ENCODE assay signal across 26 mouse cellular contexts in the genomic region with DNA sequence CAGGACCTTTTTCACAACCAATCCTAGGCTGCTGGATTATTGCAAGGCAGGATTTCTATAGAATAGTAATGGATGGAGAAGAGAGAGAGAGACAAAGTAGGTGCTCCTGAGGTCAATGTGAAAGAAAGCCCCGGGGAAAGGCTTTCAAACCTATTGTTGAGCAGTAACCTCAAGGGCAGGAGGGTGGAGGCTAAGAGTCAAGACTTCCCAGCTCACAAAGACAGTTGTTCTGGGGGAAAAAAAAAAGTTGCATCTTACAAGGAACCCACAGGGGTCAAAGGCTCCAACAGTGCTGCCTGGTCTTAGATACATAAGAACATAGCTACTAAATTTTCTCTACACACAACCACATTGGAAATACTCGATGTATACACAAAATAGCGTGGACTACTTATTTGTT.
"Had no signal": no experiment of that assay in that cellular context is flagged by ENCODE, and none has a peak within 500 bp of the region (broad histone marks: within the 10 kb centered on the region; RNA-seq: fewer than 3 reads in every experiment).

No protein-coding gene starts in this region.

- H3K27me3 ChIP-seq: heart, embryonic 13.5 days; heart, embryonic 15.5 days; intestine, embryonic 15.5 days; limb, embryonic 13.5 days; limb, embryonic 15.5 days; liver, embryonic 12.5 days had no signal

- H3K9me3 ChIP-seq: heart, embryonic 10.5 days; heart, embryonic 13.5 days; heart, embryonic 15.5 days; intestine, embryonic 15.5 days; limb, embryonic 13.5 days; limb, embryonic 15.5 days; liver, embryonic 12.5 days had no signal

- H3K4me3 ChIP-seq: gastrocnemius, adult 2 months; heart, embryonic 10.5 days; heart, embryonic 13.5 days; heart, embryonic 15.5 days; intestine, embryonic 15.5 days; layer of hippocampus, adult 2 months; limb, embryonic 13.5 days; limb, embryonic 15.5 days; liver, embryonic 12.5 days had no signal

- H3K27ac ChIP-seq: gastrocnemius, adult 2 months; heart, embryonic 10.5 days; heart, embryonic 13.5 days; heart, embryonic 15.5 days; hindbrain, embryonic 14.5 days; intestine, embryonic 15.5 days; layer of hippocampus, adult 2 months; limb, embryonic 13.5 days; limb, embryonic 15.5 days; liver, embryonic 12.5 days; liver, embryonic 14.5 days had no signal

- H3K4me1 ChIP-seq: heart, embryonic 10.5 days; heart, embryonic 13.5 days; heart, embryonic 15.5 days; intestine, embryonic 15.5 days; limb, embryonic 13.5 days; limb, embryonic 15.5 days; liver, embryonic 12.5 days had no signal

- ATAC-seq: hindbrain, embryonic 16.5 days; inflammation-experienced regulatory T-cells, adult 6 months; intestine, embryonic 15.5 days; intestine, postnatal 0 days; liver, embryonic 12.5 days had no signal

- DNase-seq: gastrocnemius, adult 2 months; gastrocnemius, postnatal 10 days; gastrocnemius, postnatal 25 days; heart, adult 18-20 months; heart, postnatal 14 days; heart, postnatal 36 days; kidney, adult 18-20 months; kidney, adult 8-10 months; kidney, postnatal 10 days; kidney, postnatal 25 days; kidney, postnatal 4 days; layer of hippocampus, postnatal 36 days; left cerebral cortex, postnatal 4 days had no signal

- H3K9ac ChIP-seq: heart, embryonic 13.5 days; heart, embryonic 15.5 days; hindbrain, embryonic 14.5 days; intestine, embryonic 15.5 days; limb, embryonic 13.5 days; limb, embryonic 15.5 days; liver, embryonic 12.5 days; liver, embryonic 14.5 days had no signal

- H3K36me3 ChIP-seq: heart, embryonic 10.5 days; heart, embryonic 13.5 days; heart, embryonic 15.5 days; intestine, embryonic 15.5 days; limb, embryonic 13.5 days; limb, embryonic 15.5 days; liver, embryonic 12.5 days had no signal

- H3K4me2 ChIP-seq: heart, embryonic 13.5 days; heart, embryonic 15.5 days; hindbrain, embryonic 14.5 days; intestine, embryonic 15.5 days; limb, embryonic 13.5 days; limb, embryonic 15.5 days; liver, embryonic 12.5 days had no signal
